Mouse (Mus musculus) thymus, adult 2 months (tissue): ENCODE measurements around the gene Atg101.

Experiments
- CTCF ChIP-seq: fragments of 200-500 bp; IDR thresholded peaks from 2 replicates; pipeline ENCODE4 v1.5.1; 2012; ENCODE audit warnings: mild to moderate bottlenecking, control low read depth, low read length, moderate library complexity, borderline replicate concordance; ENCODE audit not compliant: control insufficient read depth, poor library complexity, insufficient read depth; ENCODE audit errors: extremely low read depth
- POLR2A ChIP-seq: fragments of 200-500 bp; IDR thresholded peaks from 2 replicates; pipeline ENCODE4 v1.6.1; 2012; ENCODE audit warnings: mild to moderate bottlenecking, low read length, control low read depth, moderate library complexity; ENCODE audit not compliant: control insufficient read depth, poor library complexity, insufficient read depth; ENCODE audit errors: extremely low read depth

DNA sequence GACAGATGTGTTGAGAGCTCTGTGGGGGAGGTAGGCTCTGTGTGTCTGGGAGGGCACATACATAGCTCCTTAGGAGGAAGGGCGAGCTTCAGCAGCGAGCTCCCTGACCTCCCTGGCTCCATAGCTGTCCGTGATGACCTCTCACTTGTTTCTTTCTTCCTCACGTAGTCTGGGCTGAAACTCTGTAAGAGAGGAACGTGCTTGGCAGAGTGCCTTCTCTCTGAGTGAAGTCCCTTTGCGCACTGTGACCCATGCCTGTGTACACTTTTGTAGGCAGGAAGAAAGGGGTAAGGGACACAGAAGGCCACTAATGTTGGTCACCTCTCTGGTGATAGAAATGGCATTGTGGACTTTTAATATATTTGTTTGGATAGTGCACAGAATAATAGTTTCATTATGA, 3.3 kb downstream of the Atg101 start:
- TF ChIP-seq CTCF: no peak
- no peak for TF ChIP-seq POLR2A
